Mouse (Mus musculus): ENCODE results near the gene Tmem28. TPM values are rescaled to one million over a fixed set of nuclear protein-coding genes. Genes with fewer than 3 reads are reported as not detected.

The Tmem28 gene
- total RNA-seq (2014; fragmentation: Nextera tagmentation): not detected in 2 replicates
- total RNA-seq (2017): not detected in 2 replicates

DNA sequence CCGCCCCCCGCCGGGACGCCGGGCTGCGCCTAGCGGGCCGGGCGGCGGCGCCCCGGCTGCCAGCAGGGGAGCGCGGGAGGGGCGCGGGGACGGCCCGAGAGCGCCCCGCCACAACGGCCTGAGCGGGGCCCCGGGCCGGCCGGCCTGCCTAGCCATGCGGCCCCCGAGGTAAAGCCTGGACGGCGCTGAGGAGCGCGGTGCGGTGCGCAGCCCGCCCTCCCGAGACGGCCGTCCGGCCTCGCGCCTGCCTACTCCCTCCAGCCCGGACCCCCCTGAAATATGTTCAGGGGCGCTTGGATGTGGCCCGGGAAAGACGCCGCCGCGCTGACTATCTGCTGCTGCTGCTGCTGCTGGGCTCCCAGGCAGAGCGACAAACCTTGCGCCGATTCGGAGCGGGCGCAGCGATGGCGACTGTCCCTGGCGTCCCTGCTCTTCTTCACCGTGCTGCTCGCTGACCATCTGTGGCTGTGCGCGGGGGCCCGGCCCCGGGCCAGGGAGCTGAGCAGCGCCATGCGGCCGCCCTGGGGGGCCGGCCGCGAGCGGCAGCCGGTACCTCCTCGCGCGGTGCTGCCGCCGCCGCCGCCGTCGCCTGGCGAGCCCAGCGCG, at the start of gene Tmem28:
Gene Tmem28, plus strand, starts transcription at position 232 of the 606 bp plus-strand sequence.
- no peak for ATAC-seq (replicated peaks; ENCODE audit: low FRiP score, low TSS enrichment, poor library complexity, severe bottlenecking)

DNA sequence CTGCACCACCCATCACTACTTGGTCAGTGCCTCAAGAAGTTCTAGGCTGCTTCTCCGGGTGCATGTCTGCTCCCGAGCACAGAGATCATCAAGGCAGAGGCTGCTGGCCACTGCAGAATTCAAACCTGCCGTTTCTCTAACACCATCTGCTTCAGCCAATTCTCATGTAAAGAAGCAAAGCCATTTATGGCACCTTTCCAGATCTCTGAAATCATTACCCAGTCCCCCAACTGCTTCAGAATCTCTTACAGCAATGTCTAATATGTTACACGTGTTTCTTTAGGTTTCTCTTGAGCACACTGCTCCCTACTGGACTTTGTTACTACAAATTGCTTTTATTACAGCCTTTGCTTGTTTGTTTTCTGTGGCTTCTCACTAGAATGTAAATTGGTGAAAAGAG, 40.5 kb upstream of the Tmem28 start:
- ATAC-seq (replicated peaks; ENCODE audit: low FRiP score, low TSS enrichment, poor library complexity, severe bottlenecking): no peak

DNA sequence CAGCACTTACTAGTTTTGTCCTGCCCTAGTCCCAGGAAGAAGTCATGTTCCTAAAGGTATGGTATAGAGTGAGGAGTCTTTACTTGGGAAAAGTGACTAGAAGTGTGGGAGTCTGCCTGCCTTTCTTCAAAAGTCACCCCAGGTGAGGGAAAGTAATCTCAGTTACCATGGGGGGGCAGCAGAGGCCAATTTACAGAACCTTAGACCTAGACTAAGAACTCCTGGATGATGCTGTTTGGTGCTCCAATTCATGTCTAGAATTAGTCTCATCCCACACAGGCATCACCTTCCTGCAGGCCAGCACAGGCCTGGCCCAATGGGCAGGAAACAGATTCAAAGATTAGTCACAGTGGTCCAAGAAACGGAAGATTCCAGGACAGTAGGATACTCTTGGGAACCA, 12.4 kb upstream of the Tmem28 start:
- ATAC-seq (replicated peaks; ENCODE audit: low FRiP score, low TSS enrichment, poor library complexity, severe bottlenecking): no peak

DNA sequence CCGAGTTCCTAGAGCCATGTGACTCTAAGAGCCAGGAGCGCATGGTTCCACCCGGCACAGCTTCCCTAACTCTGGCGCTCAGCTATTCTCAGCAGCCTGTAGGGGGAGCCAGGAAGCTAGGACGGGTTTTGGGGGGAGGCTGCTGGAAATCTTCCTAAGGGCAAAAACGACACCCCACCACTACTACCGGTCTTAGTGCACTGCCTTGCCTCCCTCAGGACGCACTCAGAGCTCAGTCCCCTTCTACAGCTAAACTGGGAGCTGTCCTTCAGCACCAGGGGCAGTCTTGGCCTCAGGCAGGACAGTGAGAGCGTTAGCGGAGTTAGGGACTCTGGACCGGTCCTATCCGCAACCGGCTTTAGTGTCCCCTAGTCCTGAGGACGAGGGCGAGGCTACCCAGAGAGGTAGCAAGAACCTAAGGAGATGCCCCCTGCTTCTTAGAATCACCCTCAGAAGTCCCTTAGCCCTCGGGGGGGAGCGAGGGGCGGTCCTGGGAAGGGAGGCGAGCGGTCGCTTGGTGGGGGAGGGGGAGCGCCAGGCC, 1.4 kb upstream of the Tmem28 start:
- ATAC-seq (replicated peaks; ENCODE audit: low FRiP score, low TSS enrichment, poor library complexity, severe bottlenecking): peak; percentile 91

DNA sequence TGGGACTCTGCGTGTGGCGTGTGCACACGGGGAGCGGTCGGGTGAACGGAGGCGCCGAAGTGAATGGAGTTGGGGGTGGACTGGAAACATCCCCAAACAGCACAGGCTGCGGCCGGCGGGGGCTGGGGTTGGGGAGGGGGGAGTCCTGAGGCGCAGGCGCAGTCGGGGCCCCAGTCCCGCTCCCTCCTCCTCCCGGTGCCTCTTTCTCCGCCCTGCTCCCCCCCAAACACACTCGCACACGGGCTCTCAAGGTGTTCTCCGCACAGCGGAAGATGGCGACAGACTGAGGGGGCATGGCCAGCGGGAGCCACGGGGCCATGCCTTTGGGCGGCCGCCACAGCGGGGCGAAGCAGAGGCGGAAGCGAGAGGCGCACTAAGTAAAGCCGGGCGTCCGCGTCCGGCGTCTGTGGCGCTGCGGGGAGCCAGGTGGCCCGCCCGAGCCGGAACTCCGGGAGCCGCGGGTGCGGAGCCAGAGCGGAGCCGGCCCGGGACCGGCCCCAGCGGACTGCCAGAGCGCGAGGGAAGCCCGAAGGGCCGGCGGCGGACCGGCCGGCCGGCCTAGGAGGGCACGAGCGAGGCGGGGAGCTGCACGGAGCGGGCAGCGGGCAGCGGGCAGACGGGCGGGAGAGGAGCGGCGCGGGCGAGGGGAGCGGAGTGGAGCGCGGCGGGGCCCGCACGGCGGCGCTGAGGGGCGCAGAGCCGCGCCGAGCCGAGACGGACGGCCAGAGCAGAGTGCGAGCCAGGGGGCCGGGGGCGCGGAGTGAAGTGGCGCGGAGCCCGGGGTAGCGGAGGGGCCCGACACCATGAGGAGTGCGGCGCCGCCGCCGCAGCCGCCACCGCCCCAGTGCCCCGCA, 658 bp upstream of the Tmem28 start:
- no peak for ATAC-seq (replicated peaks; ENCODE audit: low FRiP score, low TSS enrichment, poor library complexity, severe bottlenecking)

DNA sequence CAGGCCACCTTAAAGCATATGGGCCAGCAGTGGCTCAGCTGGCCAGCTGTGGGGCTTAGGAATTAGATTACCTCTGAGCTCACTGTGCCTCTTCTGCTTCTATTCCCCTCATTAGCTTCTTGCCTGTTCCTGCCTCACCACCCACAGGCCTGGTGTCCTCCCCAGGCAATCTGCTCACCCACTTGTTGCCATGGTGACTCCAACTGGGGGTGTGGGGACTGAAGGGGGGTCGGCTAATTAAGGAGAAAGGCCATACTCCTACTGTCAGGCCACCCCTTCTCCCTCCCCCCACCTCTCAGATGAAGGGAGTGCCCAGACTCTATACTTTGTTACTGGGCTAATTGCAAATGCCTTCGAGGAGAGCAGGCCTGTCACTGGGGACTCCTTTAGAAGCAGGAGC, 21.3 kb downstream of the Tmem28 start:
- ATAC-seq (replicated peaks; ENCODE audit: low FRiP score, low TSS enrichment, poor library complexity, severe bottlenecking): no peak

DNA sequence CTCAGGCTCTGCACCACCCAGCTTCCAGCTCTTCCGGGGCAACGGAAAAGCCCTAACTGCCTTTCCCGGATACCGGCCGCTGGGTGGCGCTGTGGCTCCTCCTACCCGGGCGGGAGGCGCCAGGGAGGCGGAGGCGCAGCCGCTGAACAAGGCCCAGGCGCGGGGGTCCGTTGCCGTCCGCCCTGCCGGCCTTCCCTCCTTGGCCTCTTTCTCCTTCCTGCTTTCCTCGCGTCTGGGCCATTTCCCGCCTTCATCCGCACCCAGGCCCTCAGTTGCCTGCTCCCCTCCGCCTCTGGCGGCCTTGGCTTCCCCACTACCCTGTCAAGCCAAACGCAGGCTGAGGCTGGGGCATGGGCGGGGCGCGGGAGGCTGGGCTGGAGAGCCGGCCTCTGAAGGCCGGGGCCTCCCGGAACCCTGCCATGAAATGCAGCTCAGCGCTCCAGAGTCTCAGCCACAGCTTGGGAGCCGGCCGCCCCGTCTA, 32.5 kb downstream of the Tmem28 start:
- ATAC-seq (replicated peaks; ENCODE audit: low FRiP score, low TSS enrichment, poor library complexity, severe bottlenecking): peak; percentile 95

DNA sequence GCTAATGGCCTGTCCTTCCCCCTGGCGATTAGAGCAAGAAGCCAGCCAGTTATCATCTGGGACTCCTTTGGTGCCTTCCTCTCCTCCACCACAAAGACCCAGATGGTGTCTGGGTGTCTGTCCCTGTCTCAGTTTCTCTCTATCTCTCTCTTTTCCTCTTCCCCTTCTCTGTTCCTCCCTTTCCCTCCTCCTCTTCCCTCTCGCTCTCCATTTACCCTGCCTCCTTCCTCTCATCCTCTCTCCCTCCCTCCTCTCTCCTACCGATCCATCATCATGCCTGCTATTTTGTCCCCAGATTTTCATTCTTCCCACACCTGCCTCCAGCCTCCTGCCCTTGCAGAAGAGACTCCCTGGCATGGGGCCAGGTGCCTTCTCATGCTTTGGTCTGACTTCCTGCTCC, 33.0 kb downstream of the Tmem28 start:
- ATAC-seq (replicated peaks; ENCODE audit: low FRiP score, low TSS enrichment, poor library complexity, severe bottlenecking): no peak

DNA sequence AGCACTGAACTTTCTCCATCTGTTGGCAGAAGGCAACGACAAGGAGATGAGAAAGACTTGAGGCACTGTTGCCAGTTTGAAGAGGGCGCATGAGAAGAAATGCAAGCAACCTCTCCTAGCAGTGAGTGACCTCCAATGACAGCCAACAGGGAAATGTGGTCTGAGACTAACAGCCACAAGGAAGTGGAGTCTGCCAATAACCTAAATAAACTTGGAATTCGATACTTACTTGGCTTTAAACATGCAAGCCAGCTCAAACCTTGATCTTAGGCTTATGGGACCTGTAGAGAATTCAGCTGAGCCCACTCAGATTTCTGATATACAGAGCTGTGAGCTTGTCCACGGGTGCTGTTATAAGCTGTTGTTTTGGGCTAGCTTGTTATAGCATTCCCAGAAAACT, 51.4 kb downstream of the Tmem28 start:
- no peak for ATAC-seq (replicated peaks; ENCODE audit: low FRiP score, low TSS enrichment, poor library complexity, severe bottlenecking)

DNA sequence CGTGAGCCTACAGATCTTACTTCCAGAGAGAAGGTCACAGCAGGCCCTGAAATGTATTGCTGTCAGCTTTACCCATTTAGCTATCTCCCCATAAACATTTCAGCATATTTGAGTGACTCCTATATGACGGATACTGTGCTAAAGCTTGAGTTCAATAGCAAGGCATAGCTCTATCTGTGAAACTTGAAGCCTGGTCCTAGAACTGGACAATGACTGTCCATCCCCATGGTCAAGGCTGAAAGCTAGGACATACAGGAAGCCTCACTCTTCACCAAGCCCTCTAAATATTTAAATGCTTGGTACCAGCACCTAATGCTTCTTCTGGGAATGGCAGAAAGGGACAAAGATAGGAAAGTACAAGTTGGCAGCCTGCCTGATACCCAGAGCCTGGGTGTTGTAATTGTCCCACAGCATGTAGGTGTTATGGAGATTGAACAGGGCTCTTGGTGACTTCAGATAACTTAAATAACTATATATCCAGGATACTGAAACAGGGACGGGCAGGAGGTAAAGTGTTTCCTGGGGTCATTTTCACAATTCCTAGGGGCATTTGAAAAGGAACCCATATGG, 51.9 kb downstream of the Tmem28 start:
- ATAC-seq (replicated peaks; ENCODE audit: low FRiP score, low TSS enrichment, poor library complexity, severe bottlenecking): no peak

DNA sequence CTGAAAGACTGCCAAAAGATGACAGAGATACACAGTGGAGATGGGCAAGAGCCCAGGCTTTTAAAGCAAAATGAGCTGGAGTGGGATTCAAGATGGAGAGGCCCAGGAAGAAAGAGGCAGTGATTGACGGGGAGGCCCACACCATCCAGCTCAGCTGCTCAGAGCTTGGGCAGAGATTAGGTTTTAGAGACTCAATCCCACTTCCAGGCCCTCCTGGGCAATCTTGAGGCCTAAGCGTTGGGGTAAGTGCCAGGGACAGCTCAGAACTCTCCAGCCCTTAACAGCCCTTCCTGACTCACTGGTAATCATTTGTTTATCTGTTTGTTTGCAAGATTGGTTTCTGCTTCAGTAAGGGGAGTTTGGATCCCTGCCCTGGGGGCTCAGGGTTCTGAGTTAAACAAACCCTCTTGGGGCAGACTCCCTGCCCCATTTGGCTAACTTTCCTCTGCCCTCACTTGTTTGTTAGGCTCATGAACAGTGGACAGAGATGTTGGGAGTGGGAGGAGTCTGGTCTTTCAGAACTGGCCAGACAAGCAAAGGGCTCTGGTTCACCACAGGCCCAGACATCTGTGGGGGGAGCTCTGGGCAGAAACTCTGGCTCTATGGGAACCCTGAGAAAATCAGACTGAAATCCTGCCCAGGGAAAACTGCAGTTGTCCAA, 52.6 kb downstream of the Tmem28 start:
- no peak for ATAC-seq (replicated peaks; ENCODE audit: low FRiP score, low TSS enrichment, poor library complexity, severe bottlenecking)

DNA sequence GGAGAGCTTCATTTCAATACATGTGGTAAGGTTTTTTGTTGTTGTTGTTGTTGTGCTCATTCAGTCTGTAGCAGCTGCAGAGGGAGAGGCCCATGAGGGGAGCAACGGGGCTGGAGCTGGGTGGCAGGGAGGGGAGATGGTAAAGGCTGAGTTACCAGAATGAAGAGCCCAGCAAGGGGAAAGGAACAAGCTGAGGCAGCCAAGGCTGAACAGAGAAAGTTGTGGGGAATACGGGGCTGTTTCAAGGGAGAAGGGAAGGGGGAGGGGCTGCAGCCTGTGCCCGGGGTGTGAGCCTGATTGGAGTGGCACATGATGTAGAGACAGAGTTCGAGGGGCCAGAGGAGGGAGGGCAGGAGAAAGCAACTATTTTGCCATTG, 53.1 kb downstream of the Tmem28 start:
- ATAC-seq (replicated peaks; ENCODE audit: low FRiP score, low TSS enrichment, poor library complexity, severe bottlenecking): no peak

DNA sequence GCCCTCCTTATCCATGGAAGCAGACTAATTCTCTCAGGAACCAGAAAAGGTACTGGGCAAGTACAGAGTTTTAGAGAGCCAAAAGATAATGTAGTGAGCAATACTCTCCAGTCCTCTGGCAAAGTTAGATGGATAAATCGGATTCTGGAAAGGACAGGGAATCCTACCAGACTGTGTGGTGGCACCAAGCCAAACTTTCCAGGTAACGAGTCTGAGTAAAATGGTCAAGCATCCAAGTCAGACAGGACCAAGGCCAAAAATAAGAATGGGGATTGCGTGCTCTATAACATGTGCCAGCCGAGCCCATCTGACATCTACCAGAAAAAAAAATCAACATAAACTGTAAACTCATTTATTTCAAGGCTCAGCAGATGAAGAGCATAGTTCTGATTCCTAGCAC, 56.0 kb downstream of the Tmem28 start:
- no peak for ATAC-seq (replicated peaks; ENCODE audit: low FRiP score, low TSS enrichment, poor library complexity, severe bottlenecking)

DNA sequence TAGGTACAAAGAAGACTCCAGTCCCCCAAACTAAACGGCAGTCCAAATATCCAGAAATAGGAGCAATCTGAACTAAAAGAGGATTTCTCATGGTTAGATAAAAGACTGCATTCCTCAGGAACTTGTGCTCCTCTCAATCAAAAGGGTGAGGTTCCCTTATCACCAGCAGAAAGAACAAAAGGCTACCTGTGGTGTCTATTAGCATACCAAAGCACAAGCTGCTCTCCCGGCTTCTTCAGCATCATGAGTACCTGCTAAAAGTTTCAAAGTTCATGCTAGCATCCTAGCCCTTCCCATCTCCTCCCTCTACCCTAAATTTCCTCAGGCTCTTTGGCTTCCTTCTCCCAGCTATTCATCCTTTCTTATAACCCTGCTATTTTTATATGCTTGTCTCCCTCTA, 62.6 kb downstream of the Tmem28 start:
- no peak for ATAC-seq (replicated peaks; ENCODE audit: low FRiP score, low TSS enrichment, poor library complexity, severe bottlenecking)

Other genes starting within 250 kb of the Tmem28 start
- gene Eda, start 154.6 kb downstream of the Tmem28 start, total RNA-seq (2014; fragmentation: Nextera tagmentation): 1.6 and 2.2 TPM in 2 replicates
- 2.3 and 2.7 TPM in 2 replicates for gene Eda, start 154.6 kb downstream of the Tmem28 start, total RNA-seq (2017)